Mouse (Mus musculus) monocyte, adult 5-6 weeks (primary cell): Measurements from ENCODE around the gene Hpse. TPM values are rescaled to one million over a fixed set of nuclear protein-coding genes. Genes with fewer than 3 reads are reported as not detected.

Experiments used
- ATAC-seq: fragments of 153-309, 156-312 bp; replicated peaks from 2 replicates; pipeline ENCODE4 v1.8.0; 2017; ENCODE audit warnings: mild to moderate bottlenecking; ENCODE audit not compliant: low TSS enrichment, insufficient number of reproducible peaks, severe bottlenecking, poor library complexity, low FRiP score
- total RNA-seq: library from RNA; stranded (forward); fragments of 200-1000, 200-491, 200-594 nt; gene quantifications from 3 replicates; pipeline ENCODE4 v1.2.3, GENCODE M21; 2017

The Hpse gene
- total RNA-seq, 1 experiment from 2014 or later: 33.4 TPM

GRCm38 (mm10) chr5:100648546-100648945 is 71.0 kb downstream of the Hpse start:
- no peak for ATAC-seq

GRCm38 (mm10) chr5:100648046-100648445 is 71.5 kb downstream of the Hpse start:
- ATAC-seq: no peak

GRCm38 (mm10) chr5:100646558-100646957 is 73.0 kb downstream of the Hpse start:
- ATAC-seq: no peak

- 0 out of 2 replicates have a peak, but pooled peaks have one; percentile 31 for ATAC-seq
These were observed 75.5 kb downstream of the Hpse start for GRCm38 (mm10) chr5:100643991-100644535.

GRCm38 (mm10) chr5:100643253-100643990 is 76.1 kb downstream of the Hpse start:
- ATAC-seq: 0 out of 2 replicates have a peak, but pooled peaks have one; percentile 11

- no peak for ATAC-seq
These were observed 77.2 kb downstream of the Hpse start for GRCm38 (mm10) chr5:100642316-100642715.

- no peak for ATAC-seq
These were observed 81.0 kb downstream of the Hpse start for GRCm38 (mm10) chr5:100638483-100638882.

GRCm38 (mm10) chr5:100636794-100637544 is 82.5 kb downstream of the Hpse start:
- no peak for ATAC-seq

GRCm38 (mm10) chr5:100635908-100636307 is 83.6 kb downstream of the Hpse start:
- no peak for ATAC-seq

GRCm38 (mm10) chr5:100634885-100635478 is 84.5 kb downstream of the Hpse start:
- ATAC-seq: peak; percentile 40

GRCm38 (mm10) chr5:100632540-100633129 is 86.9 kb downstream of the Hpse start:
- peak; percentile 81 for ATAC-seq

Other genes starting within 250 kb of the Hpse start
- gene Lin54, start 219.1 kb downstream of the Hpse start, total RNA-seq: 29.8 to 43.7 TPM (median 33.5 TPM) in 3 replicates
- gene Cops4, start 201.4 kb downstream of the Hpse start, total RNA-seq: 71.7 to 79.2 TPM (median 74.8 TPM) in 3 replicates
- gene Plac8, start 147.5 kb downstream of the Hpse start, total RNA-seq: 887 to 1,580 TPM (median 1,277 TPM) in 3 replicates
- gene Coq2, start 44.6 kb downstream of the Hpse start, total RNA-seq: 35.1 to 44.1 TPM (median 40.2 TPM) in 3 replicates
- 10.3 to 17.1 TPM (median 11.7 TPM) in 3 replicates for gene Helq, start 78.9 kb upstream of the Hpse start, total RNA-seq
- gene Mrps18c, start 78.9 kb upstream of the Hpse start, total RNA-seq: 84.3 to 144 TPM (median 142 TPM) in 3 replicates
- gene Abraxas1, start 101.2 kb upstream of the Hpse start, total RNA-seq: 13.2 to 47.0 TPM (median 14.1 TPM) in 3 replicates
- gene Gpat3, start 126.0 kb upstream of the Hpse start, total RNA-seq: 0.87 to 2.1 TPM (median 1.6 TPM) in 3 replicates